Mouse (Mus musculus) MEL (cell line): ENCODE measurements around the gene Pom121l2.

Experiments
- CTCF ChIP-seq, 3 experiments: IDR thresholded peaks in 2 of 3; conservative IDR thresholded peaks in 1 of 3; 2 replicates each; pipeline ENCODE4 v1.5.1; 2011 to 2012; ENCODE audit warnings: low read length in 3 of 3, low read depth in 2 of 3, mild to moderate bottlenecking in 2 of 3, improper control_type of control experiment in 1 of 3, inconsistent platforms in 1 of 3, mixed read lengths in 1 of 3, moderate library complexity in 1 of 3; ENCODE audit not compliant: control insufficient read depth in 1 of 3, insufficient read depth in 1 of 3, poor library complexity in 1 of 3, severe bottlenecking in 1 of 3
- GABPA ChIP-seq: IDR thresholded peaks from 2 replicates; pipeline ENCODE4 v1.6.1; 2012; ENCODE audit warnings: low read depth, mild to moderate bottlenecking, inconsistent platforms, low read length, improper control_type of control experiment, moderate library complexity
- GATA1 ChIP-seq: IDR thresholded peaks from 2 replicates; pipeline ENCODE4 v1.6.1; 2011; ENCODE audit warnings: low read depth, low read length, improper control_type of control experiment
- MAFK ChIP-seq: IDR thresholded peaks from 2 replicates; pipeline ENCODE4 v1.6.1; 2011; ENCODE audit warnings: low read depth, mild to moderate bottlenecking, low read length, improper control_type of control experiment, borderline replicate concordance
- POLR2A ChIP-seq, 2 experiments: IDR thresholded peaks; 2 replicates each; pipeline ENCODE4 v1.6.1; 2011 to 2012; ENCODE audit warnings: low read length in 2 of 2, mild to moderate bottlenecking in 2 of 2, control low read depth in 1 of 2, improper control_type of control experiment in 1 of 2, low read depth in 1 of 2, moderate library complexity in 1 of 2; ENCODE audit not compliant: control insufficient read depth in 1 of 2, insufficient read depth in 1 of 2, poor library complexity in 1 of 2
- TCF12 ChIP-seq: IDR thresholded peaks from 2 replicates; pipeline ENCODE4 v1.6.1; 2014; ENCODE audit warnings: low read depth, mild to moderate bottlenecking, inconsistent platforms, low read length, improper control_type of control experiment, moderate library complexity
- USF2 ChIP-seq, 2 experiments: IDR thresholded peaks; 2 replicates each; pipeline ENCODE4 v1.6.1; 2011 to 2012; ENCODE audit warnings: improper control_type of control experiment in 2 of 2, low read length in 2 of 2, borderline replicate concordance in 1 of 2, inconsistent platforms in 1 of 2, low read depth in 1 of 2, mild to moderate bottlenecking in 1 of 2; ENCODE audit not compliant: insufficient read depth in 1 of 2

- no peak for TF ChIP-seq POLR2A (IDR thresholded peaks at IDR 0.05; ENCODE audit: control insufficient read depth in 1 of 2, insufficient read depth in 1 of 2, low read depth in 1 of 2, low read length in 2 of 2, poor library complexity in 1 of 2)
- no peak for TF ChIP-seq GATA1
- TF ChIP-seq CTCF (IDR thresholded peaks at IDR 0.05 in 2 of 3, conservative IDR thresholded peaks at IDR 0.05 in 1 of 3; ENCODE audit: control insufficient read depth in 1 of 3, insufficient read depth in 1 of 3, low read depth in 2 of 3, low read length in 3 of 3, poor library complexity in 1 of 3, severe bottlenecking in 1 of 3) = no peak
- TF ChIP-seq MAFK = no peak
- no peak for TF ChIP-seq USF2 (IDR thresholded peaks at IDR 0.05; ENCODE audit: borderline replicate concordance in 1 of 2, insufficient read depth in 1 of 2, low read depth in 1 of 2, low read length in 2 of 2)
- TF ChIP-seq TCF12 = no peak
- no peak for TF ChIP-seq GABPA
Observed at GRCm38 (mm10) chr13:22014411-22014845, 33.4 kb downstream of the Pom121l2 start.
